Comparison of ENCODE assay signal across 8 mouse cellular contexts in genomic region chr11:97700746-97701580, GRCm38 (mm10). TPM values are rescaled to one million over a fixed set of nuclear protein-coding genes. Genes with fewer than 3 reads are reported as not detected.
A peak's percentile ranks its signal among the peaks of the same experiment; 100 is the strongest.
DNase-seq lines count a peak whose midpoint lies in the region; ATAC-seq and TF ChIP-seq lines count a peak whose summit lies in the region.

No protein-coding gene starts in this region.

- peak overlapping the region; percentile 98 for H3K4me2 ChIP-seq in heart, embryonic 15.5 days
- peak overlapping the region; percentile 88 for H3K4me2 ChIP-seq in limb, embryonic 11.5 days (ENCODE audit: low read depth, severe bottlenecking)
- H3K4me2 ChIP-seq in midbrain, embryonic 15.5 days = peak overlapping the region; percentile 61

- H3K4me3 ChIP-seq in layer of hippocampus, adult 2 months = peak overlapping the region; percentile 80
- peak overlapping the region; percentile 86 for H3K4me3 ChIP-seq in heart, embryonic 15.5 days
- H3K4me3 ChIP-seq in limb, embryonic 11.5 days (ENCODE audit: low read depth, low read length) = peak overlapping the region; percentile 76
- peak overlapping the region; percentile 79 for H3K4me3 ChIP-seq in midbrain, embryonic 15.5 days

- H3K4me1 ChIP-seq in heart, embryonic 15.5 days (replicated peaks) = peaks cover 51% of the 10 kb centered on the region
- H3K4me1 ChIP-seq in limb, embryonic 11.5 days (ENCODE audit: control insufficient read depth, insufficient read depth, low read length) = peaks cover 25% of the 10 kb centered on the region
- H3K4me1 ChIP-seq in midbrain, embryonic 15.5 days = peaks cover 48% of the 10 kb centered on the region

- H3K36me3 ChIP-seq in heart, embryonic 15.5 days = peaks cover 9% of the 10 kb centered on the region; the same call in 1 of the 2 replicates
- no peaks in the 10 kb centered on the region for H3K36me3 ChIP-seq in limb, embryonic 11.5 days (ENCODE audit: control insufficient read depth, insufficient read depth, low read length)
- peaks cover 5% of the 10 kb centered on the region; the same call in 1 of the 2 replicates for H3K36me3 ChIP-seq in midbrain, embryonic 15.5 days (replicated peaks)

- no peak for TF ChIP-seq CTCF in layer of hippocampus, adult 2 months (conservative IDR thresholded peaks at IDR 0.05)

- DNase-seq in layer of hippocampus, adult 2 months (ENCODE audit: low spot score in 2 of 2) = no peak
- DNase-seq in layer of hippocampus, postnatal 36 days = no peak
- DNase-seq in cerebellum, postnatal 25 days = peak; percentile 27 to 56
- peak; percentile 63 for DNase-seq in limb, embryonic 11.5 days (ENCODE audit: low spot score)
- DNase-seq in gastrocnemius, postnatal 36 days = no peak
- no peak for DNase-seq in right cerebral cortex, postnatal 25 days

- no peaks in the 10 kb centered on the region for H3K9me3 ChIP-seq in heart, embryonic 15.5 days (replicated peaks)
- H3K9me3 ChIP-seq in limb, embryonic 11.5 days (ENCODE audit: control insufficient read depth, low read length) = no peaks in the 10 kb centered on the region
- no peaks in the 10 kb centered on the region for H3K9me3 ChIP-seq in midbrain, embryonic 15.5 days

- peak overlapping the region; percentile 95 for H3K27ac ChIP-seq in layer of hippocampus, adult 2 months
- peak overlapping the region; percentile 100 for H3K27ac ChIP-seq in heart, embryonic 15.5 days
- H3K27ac ChIP-seq in limb, embryonic 11.5 days (replicated peaks; ENCODE audit: low read depth, low read length) = peak overlapping the region; percentile 97
- H3K27ac ChIP-seq in midbrain, embryonic 15.5 days = peak overlapping the region; percentile 98

- H3K27me3 ChIP-seq in heart, embryonic 15.5 days = no peaks in the 10 kb centered on the region
- no peaks in the 10 kb centered on the region for H3K27me3 ChIP-seq in limb, embryonic 11.5 days (ENCODE audit: control insufficient read depth, insufficient read depth, low read length)
- no peaks in the 10 kb centered on the region for H3K27me3 ChIP-seq in midbrain, embryonic 15.5 days (replicated peaks)

- H3K9ac ChIP-seq in heart, embryonic 15.5 days = peak overlapping the region; percentile 86
- H3K9ac ChIP-seq in limb, embryonic 11.5 days (ENCODE audit: low read length) = peak overlapping the region; percentile 84
- H3K9ac ChIP-seq in midbrain, embryonic 15.5 days = peak overlapping the region; percentile 85

- 0 out of 2 replicates have a peak, but pooled peaks have one; percentile 3 for ATAC-seq in heart, embryonic 15.5 days (replicated peaks; ENCODE audit: insufficient number of reproducible peaks, insufficient read depth, low FRiP score, low read depth)
- ATAC-seq in limb, embryonic 11.5 days (ENCODE audit: insufficient number of reproducible peaks, low FRiP score, low TSS enrichment, low read depth) = no peak
- no peak for ATAC-seq in midbrain, embryonic 15.5 days (replicated peaks)

- intact Hi-C loops in gastrocnemius, postnatal 36 days (cut with DNase I) = loop anchor here (5.0 kb wide), 1 partner anchor 41 kb away; the partner anchor contains the start of gene Pip4k2b

- 18% methylated on average over 30 of the region's 30 CpGs for WGBS in heart, embryonic 15.5 days
- 15% methylated on average over 30 of the region's 30 CpGs for WGBS in limb, embryonic 11.5 days
- WGBS in midbrain, embryonic 15.5 days = 18% methylated on average over 30 of the region's 30 CpGs

RNA-seq across cellular contexts. Expression of gene Pcgf2, which starts 0.7 kb away (rescaled TPM):
- 10 to 100 TPM; 29.1 to 31.1 TPM for total RNA-seq in layer of hippocampus, adult 2 months (2021)
- total RNA-seq in layer of hippocampus, postnatal 36 days (2021) = 10 to 100 TPM; 23.5 to 30.6 TPM
- 10.9 and 11.5 TPM in 2 replicates for polyA plus RNA-seq in heart, embryonic 15.5 days (2015; fragmentation: Nextera tagmentation; extraction: Ambion mirVana)
- polyA plus RNA-seq in limb, embryonic 11.5 days (2014; fragmentation: Nextera tagmentation; extraction: Ambion mirVana) = 23.3 and 25.4 TPM in 2 replicates
- polyA plus RNA-seq in midbrain, embryonic 15.5 days (2015; fragmentation: Nextera tagmentation; extraction: Ambion mirVana) = 23.1 TPM in 2 replicates
- 1 to 10 TPM; 2.1 to 2.3 TPM for total RNA-seq in gastrocnemius, postnatal 36 days (2021)

RNA-seq across cellular contexts. Expression of gene Psmb3, which starts 2.2 kb away (rescaled TPM):
- 100 to 1,000 TPM; 128 to 133 TPM for total RNA-seq in layer of hippocampus, adult 2 months (2021)
- 100 to 1,000 TPM; 125 to 129 TPM for total RNA-seq in layer of hippocampus, postnatal 36 days (2021)
- polyA plus RNA-seq in heart, embryonic 15.5 days (2015; fragmentation: Nextera tagmentation; extraction: Ambion mirVana) = 337 and 364 TPM in 2 replicates
- polyA plus RNA-seq in limb, embryonic 11.5 days (2014; fragmentation: Nextera tagmentation; extraction: Ambion mirVana) = 546 and 550 TPM in 2 replicates
- polyA plus RNA-seq in midbrain, embryonic 15.5 days (2015; fragmentation: Nextera tagmentation; extraction: Ambion mirVana) = 421 and 431 TPM in 2 replicates
- 100 to 1,000 TPM; 124 to 129 TPM for total RNA-seq in gastrocnemius, postnatal 36 days (2021)

RNA-seq across cellular contexts. Expression of gene Cisd3, which starts 15.3 kb away (rescaled TPM):
- 10 to 100 TPM; 45.5 to 49.3 TPM for total RNA-seq in layer of hippocampus, adult 2 months (2021)
- 10 to 100 TPM; 52.8 to 58.2 TPM for total RNA-seq in layer of hippocampus, postnatal 36 days (2021)
- 60.7 and 69.4 TPM in 2 replicates for polyA plus RNA-seq in heart, embryonic 15.5 days (2015; fragmentation: Nextera tagmentation; extraction: Ambion mirVana)
- polyA plus RNA-seq in limb, embryonic 11.5 days (2014; fragmentation: Nextera tagmentation; extraction: Ambion mirVana) = 8.8 and 10.9 TPM in 2 replicates
- 21.6 and 26.4 TPM in 2 replicates for polyA plus RNA-seq in midbrain, embryonic 15.5 days (2015; fragmentation: Nextera tagmentation; extraction: Ambion mirVana)
- 100 to 1,000 TPM; 103 to 108 TPM for total RNA-seq in gastrocnemius, postnatal 36 days (2021)

RNA-seq across cellular contexts. Expression of gene Mllt6, which starts 37.7 kb away (rescaled TPM):
- 100 to 1,000 TPM; 122 to 124 TPM for total RNA-seq in layer of hippocampus, adult 2 months (2021)
- 100 to 1,000 TPM; 105 to 110 TPM for total RNA-seq in layer of hippocampus, postnatal 36 days (2021)
- 2.2 and 2.3 TPM in 2 replicates for polyA plus RNA-seq in heart, embryonic 15.5 days (2015; fragmentation: Nextera tagmentation; extraction: Ambion mirVana)
- 4.0 and 4.1 TPM in 2 replicates for polyA plus RNA-seq in limb, embryonic 11.5 days (2014; fragmentation: Nextera tagmentation; extraction: Ambion mirVana)
- polyA plus RNA-seq in midbrain, embryonic 15.5 days (2015; fragmentation: Nextera tagmentation; extraction: Ambion mirVana) = 3.9 and 4.4 TPM in 2 replicates
- total RNA-seq in gastrocnemius, postnatal 36 days (2021) = 10 to 100 TPM; 40.7 to 46.4 TPM

RNA-seq across cellular contexts. Expression of gene Pip4k2b, which starts 43.5 kb away (rescaled TPM):
- total RNA-seq in layer of hippocampus, adult 2 months (2021) = 100 to 1,000 TPM; 106 to 109 TPM
- 100 to 1,000 TPM; 109 to 112 TPM for total RNA-seq in layer of hippocampus, postnatal 36 days (2021)
- 0.82 and 0.95 TPM in 2 replicates for polyA plus RNA-seq in heart, embryonic 15.5 days (2015; fragmentation: Nextera tagmentation; extraction: Ambion mirVana)
- polyA plus RNA-seq in limb, embryonic 11.5 days (2014; fragmentation: Nextera tagmentation; extraction: Ambion mirVana) = 1.9 and 2.1 TPM in 2 replicates
- 4.3 and 4.9 TPM in 2 replicates for polyA plus RNA-seq in midbrain, embryonic 15.5 days (2015; fragmentation: Nextera tagmentation; extraction: Ambion mirVana)
- total RNA-seq in gastrocnemius, postnatal 36 days (2021) = 10 to 100 TPM; 44.0 to 47.0 TPM

Comparison
In these comparisons a context has a peak if more than half of its experiments do, and no peak if none do; other contexts are left out.
1. DNase-seq: peak in cerebellum, postnatal 25 days (2 of 2) and limb, embryonic 11.5 days (single experiment); none in layer of hippocampus, adult 2 months (0 of 2), layer of hippocampus, postnatal 36 days (0 of 2), gastrocnemius, postnatal 36 days (0 of 2) and right cerebral cortex, postnatal 25 days (single experiment).
2. RNA of gene Pcgf2, which starts 0.7 kb away (total RNA-seq): 29.1 to 31.1 TPM in layer of hippocampus, adult 2 months and 23.5 to 30.6 TPM in layer of hippocampus, postnatal 36 days; 2.1 to 2.3 TPM in gastrocnemius, postnatal 36 days; every median in the first group is over 4 times any median in the second.
3. Peak in every context shown above with its lines, with median percentiles within 50 percentile points of each other: H3K27ac ChIP-seq, H3K4me3 ChIP-seq, H3K4me2 ChIP-seq and H3K9ac ChIP-seq.